Mouse (Mus musculus): ENCODE data around the gene Olfr589. TPM values are rescaled to one million over a fixed set of nuclear protein-coding genes. Genes with fewer than 3 reads are reported as not detected.
"Not testable (repeated sequence)": the region's sequence is repeated elsewhere in the genome, so short reads cannot be mapped to it uniquely, and the experiment has no call there.

The Olfr589 gene
- polyA plus RNA-seq (2015; fragmentation: Nextera tagmentation; extraction: Ambion mirVana) = not detected in 2 replicates

DNA sequence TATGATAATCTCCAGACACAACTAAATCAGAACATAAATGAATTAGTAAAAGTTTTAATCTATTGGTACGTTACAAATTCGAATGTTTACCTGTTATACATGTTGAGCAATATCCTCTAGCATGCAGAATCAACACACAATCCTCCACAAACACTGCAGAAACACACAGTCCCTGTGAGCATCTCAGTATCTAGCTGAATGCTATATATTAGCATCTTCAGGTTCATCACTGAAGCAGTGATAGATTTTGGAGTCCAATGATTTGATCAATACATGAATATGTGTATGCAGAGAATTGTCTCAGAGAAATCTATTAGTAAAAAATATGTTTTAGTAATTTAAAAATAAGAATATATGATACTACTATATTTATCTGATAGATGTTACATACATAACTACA, at the start of gene Olfr589:
TSS of gene Olfr589 (minus strand) at position 101 of the 400 bp plus-strand sequence.
- Histone ChIP-seq H3K4me1 (no peaks in the 10 kb centered on the region), H3K27ac (no peak within 1 kb of the TSS), H3K4me3 (no peak within 1 kb of the TSS), H3K36me3 (ENCODE audit: poor library complexity, severe bottlenecking) (no peaks in the 10 kb centered on the region), H3K9me3 (replicated peaks) (no peaks in the 10 kb centered on the region), H3K9ac (no peak within 1 kb of the TSS), H3K4me2 (no peak within 1 kb of the TSS), H3K27me3 (no peaks in the 10 kb centered on the region)
- no peak for ATAC-seq
- 58% methylated on average over 2 of the region's 2 CpGs for WGBS

DNA sequence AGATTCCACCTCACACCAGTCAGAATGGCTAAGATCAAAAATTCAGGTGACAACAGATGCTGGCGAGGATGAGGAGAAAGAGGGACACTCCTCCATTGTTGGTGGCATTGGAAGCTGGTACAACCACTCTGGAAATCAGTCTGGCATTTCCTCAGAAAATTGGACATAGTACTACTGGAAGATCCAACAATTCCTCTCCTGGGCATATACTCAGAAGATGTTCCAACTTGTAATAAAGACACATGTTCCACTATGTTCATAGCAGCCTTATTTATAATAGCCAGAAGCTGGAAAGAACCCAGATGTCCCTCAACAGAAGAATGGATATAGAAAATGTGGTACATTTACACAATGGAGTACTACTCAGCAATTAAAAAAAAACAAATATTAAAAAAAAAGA, 28.3 kb upstream of the Olfr589 start, which contains the start of gene Olfr592:
TSS of gene Olfr592 (plus strand) at position 301 of the 400 bp plus-strand sequence.
- 63% methylated on average over 1 of the region's 1 CpGs for WGBS
- H3K4me1 ChIP-seq; H3K36me3 ChIP-seq (ENCODE audit: poor library complexity, severe bottlenecking); H3K9me3 ChIP-seq (replicated peaks); H3K9ac ChIP-seq; H3K27me3 ChIP-seq; ATAC-seq; H3K27ac ChIP-seq; H3K4me3 ChIP-seq; H3K4me2 ChIP-seq: not testable (repeated sequence)

DNA sequence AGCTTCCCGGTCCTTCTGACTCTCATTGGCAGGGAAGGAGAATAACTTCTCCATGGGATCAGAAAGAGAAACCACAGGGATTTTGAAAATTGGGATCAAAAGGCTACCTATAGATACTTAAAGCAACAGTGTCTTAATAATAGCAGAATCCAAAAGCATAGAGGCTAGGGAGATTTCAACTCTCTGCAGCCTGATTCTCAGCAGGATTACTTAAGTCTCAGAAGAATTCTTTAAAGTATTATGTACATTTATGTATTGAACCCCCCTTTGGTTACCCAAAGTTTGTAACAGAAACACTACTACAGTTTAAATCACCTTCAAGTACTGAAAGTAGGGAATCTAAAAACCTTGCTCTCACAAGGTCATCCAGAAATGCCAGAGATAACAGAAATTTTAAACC, 22.1 kb upstream of the Olfr589 start, which contains the start of gene Olfr591:
TSS of gene Olfr591 (minus strand) at position 101 of the 400 bp plus-strand sequence.
- H3K4me3 ChIP-seq = no peak within 1 kb of the TSS
- peaks cover 4% of the 10 kb centered on the region for H3K9me3 ChIP-seq (replicated peaks)
- ATAC-seq = no peak
- no peak within 1 kb of the TSS for H3K9ac ChIP-seq
- no peak within 1 kb of the TSS for H3K4me2 ChIP-seq
- no peaks in the 10 kb centered on the region for H3K36me3 ChIP-seq (ENCODE audit: poor library complexity, severe bottlenecking)
- no peaks in the 10 kb centered on the region for H3K27me3 ChIP-seq
- no peak within 1 kb of the TSS for H3K27ac ChIP-seq
- 64% methylated on average over 1 of the region's 1 CpGs for WGBS
- H3K4me1 ChIP-seq = no peaks in the 10 kb centered on the region

DNA sequence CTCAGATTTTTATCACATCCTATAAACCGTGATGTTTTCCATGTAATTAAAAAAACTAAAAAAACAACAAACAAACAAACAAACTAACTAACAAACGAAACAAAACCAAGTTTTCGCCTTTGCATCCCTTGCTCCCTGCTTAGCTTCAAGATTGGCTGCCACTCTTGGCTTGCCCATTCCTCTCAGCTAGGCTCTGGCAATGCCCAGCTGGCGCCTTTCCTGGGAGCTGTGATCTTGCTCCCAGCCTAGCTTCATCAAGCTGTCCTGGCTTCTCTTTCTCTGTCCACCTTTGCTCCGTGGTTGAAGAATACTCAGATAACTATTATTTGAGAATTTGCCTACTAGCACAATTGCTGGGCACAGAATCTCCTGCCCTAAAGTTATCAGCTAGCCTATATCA, 13.5 kb upstream of the Olfr589 start:
- ATAC-seq = no peak
- Histone ChIP-seq H3K4me1 (no peaks in the 10 kb centered on the region), H3K36me3 (ENCODE audit: poor library complexity, severe bottlenecking) (no peaks in the 10 kb centered on the region), H3K9me3 (replicated peaks) (no peaks in the 10 kb centered on the region), H3K4me2 (no peak overlapping the region), H3K4me3 (no peak overlapping the region), H3K9ac (no peak overlapping the region), H3K27ac (no peak overlapping the region), H3K27me3 (no peaks in the 10 kb centered on the region)
- WGBS = 83% methylated on average over 5 of the region's 5 CpGs

DNA sequence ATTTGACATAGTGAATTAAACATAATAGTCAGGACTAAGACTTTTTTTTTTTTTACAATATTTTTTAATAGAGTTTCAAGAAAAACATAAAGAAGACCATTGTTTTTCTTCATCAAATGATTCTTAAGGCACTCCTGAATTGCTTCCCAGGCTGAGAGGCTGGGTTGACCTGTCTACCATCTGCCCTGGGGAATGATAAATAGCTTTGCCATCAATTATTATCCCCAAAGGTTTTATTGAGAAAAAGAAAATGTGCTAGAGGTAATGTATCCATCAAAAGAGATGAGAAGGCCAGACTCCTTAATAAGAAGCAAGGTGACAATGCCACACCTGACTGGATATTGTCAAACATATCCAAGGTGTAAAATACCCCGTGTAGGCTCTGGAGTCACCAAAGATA, 15.6 kb downstream of the Olfr589 start, which contains the start of gene Olfr588-ps1:
TSS of gene Olfr588-ps1 (plus strand) at position 301 of the 400 bp plus-strand sequence.
- Histone ChIP-seq H3K36me3 (ENCODE audit: poor library complexity, severe bottlenecking) (no peaks in the 10 kb centered on the region), H3K4me3 (no peak within 1 kb of the TSS), H3K4me2 (no peak within 1 kb of the TSS), H3K9me3 (replicated peaks) (no peaks in the 10 kb centered on the region), H3K27ac (no peak within 1 kb of the TSS), H3K9ac (no peak within 1 kb of the TSS), H3K27me3 (no peaks in the 10 kb centered on the region), H3K4me1 (no peaks in the 10 kb centered on the region)
- 87% methylated on average over 1 of the region's 1 CpGs for WGBS
- ATAC-seq = no peak

DNA sequence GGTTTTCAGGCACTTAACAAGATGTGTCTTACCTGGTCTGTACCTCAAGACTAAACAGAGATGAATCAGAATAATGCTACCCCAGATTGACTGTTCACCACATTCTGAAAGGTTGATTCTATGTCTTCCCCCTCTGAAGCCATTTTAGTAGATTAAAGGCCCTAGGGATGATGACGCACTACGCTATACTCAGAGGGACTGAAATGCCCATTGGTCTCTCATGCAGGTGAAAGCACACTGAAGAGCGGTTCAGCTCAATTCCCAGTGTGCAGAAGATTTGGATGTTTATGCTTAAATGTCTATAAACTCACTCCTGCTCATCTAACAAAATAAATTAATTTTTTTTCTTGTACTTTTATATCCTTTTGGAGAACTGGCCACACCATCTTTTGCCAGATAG, 30.6 kb downstream of the Olfr589 start, which contains the start of gene Olfr586:
TSS of gene Olfr586 (minus strand) at position 101 of the 400 bp plus-strand sequence.
- 93% methylated on average over 3 of the region's 3 CpGs for WGBS
- Histone ChIP-seq H3K9ac (no peak within 1 kb of the TSS), H3K4me1 (no peaks in the 10 kb centered on the region), H3K4me2 (no peak within 1 kb of the TSS), H3K4me3 (no peak within 1 kb of the TSS), H3K9me3 (replicated peaks) (no peaks in the 10 kb centered on the region), H3K36me3 (ENCODE audit: poor library complexity, severe bottlenecking) (no peaks in the 10 kb centered on the region), H3K27me3 (no peaks in the 10 kb centered on the region), H3K27ac (no peak within 1 kb of the TSS)
- no peak for ATAC-seq

DNA sequence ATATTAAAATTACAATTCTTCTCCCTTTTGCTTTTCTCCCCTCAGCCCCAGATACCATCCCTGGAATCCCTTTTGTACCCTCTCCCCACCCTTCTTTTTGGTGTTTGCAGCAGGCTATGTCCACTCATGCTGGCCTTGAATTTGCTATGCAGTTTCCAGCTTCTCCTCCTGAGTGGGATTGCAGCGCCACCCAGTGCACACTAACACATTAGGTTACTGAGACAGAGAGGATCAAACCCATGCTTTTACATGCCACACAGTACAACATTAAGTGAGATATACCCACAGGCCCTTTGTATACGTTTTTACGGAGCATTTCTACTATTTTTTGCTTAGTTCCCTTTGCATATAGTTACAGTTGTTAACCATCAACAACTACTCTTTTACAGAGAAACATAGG, 36.8 kb downstream of the Olfr589 start:
- H3K4me3 ChIP-seq = no peak overlapping the region
- no peak for ATAC-seq
- no peaks in the 10 kb centered on the region for H3K36me3 ChIP-seq (ENCODE audit: poor library complexity, severe bottlenecking)
- no peak overlapping the region for H3K27ac ChIP-seq
- 53% methylated on average over 3 of the region's 3 CpGs for WGBS
- no peak overlapping the region for H3K9ac ChIP-seq
- H3K9me3 ChIP-seq (replicated peaks) = no peaks in the 10 kb centered on the region
- H3K4me1 ChIP-seq = no peaks in the 10 kb centered on the region
- no peaks in the 10 kb centered on the region for H3K27me3 ChIP-seq
- no peak overlapping the region for H3K4me2 ChIP-seq

Other genes with a start within 250 kb of the Olfr589 start
- gene Olfr571, start 238.8 kb downstream of the Olfr589 start, polyA plus RNA-seq (2015; fragmentation: Nextera tagmentation; extraction: Ambion mirVana) = not detected in 2 replicates
- not detected in 2 replicates for gene Olfr572, start 231.9 kb downstream of the Olfr589 start, polyA plus RNA-seq (2015; fragmentation: Nextera tagmentation; extraction: Ambion mirVana)
- not detected in 2 replicates for gene Olfr573-ps1, start 213.8 kb downstream of the Olfr589 start, polyA plus RNA-seq (2015; fragmentation: Nextera tagmentation; extraction: Ambion mirVana)
- not detected in 2 replicates for gene Olfr574, start 207.9 kb downstream of the Olfr589 start, polyA plus RNA-seq (2015; fragmentation: Nextera tagmentation; extraction: Ambion mirVana)
- gene Olfr575, start 197.6 kb downstream of the Olfr589 start, polyA plus RNA-seq (2015; fragmentation: Nextera tagmentation; extraction: Ambion mirVana) = not detected in 2 replicates
- gene Olfr576, start 193.7 kb downstream of the Olfr589 start, polyA plus RNA-seq (2015; fragmentation: Nextera tagmentation; extraction: Ambion mirVana) = not detected in 2 replicates
- not detected in 2 replicates for gene Olfr577, start 180.4 kb downstream of the Olfr589 start, polyA plus RNA-seq (2015; fragmentation: Nextera tagmentation; extraction: Ambion mirVana)
- gene Olfr578, start 167.0 kb downstream of the Olfr589 start, polyA plus RNA-seq (2015; fragmentation: Nextera tagmentation; extraction: Ambion mirVana) = not detected in 2 replicates
- not detected in 2 replicates for gene Olfr582, start 118.3 kb downstream of the Olfr589 start, polyA plus RNA-seq (2015; fragmentation: Nextera tagmentation; extraction: Ambion mirVana)
- gene Olfr583, start 105.1 kb downstream of the Olfr589 start, polyA plus RNA-seq (2015; fragmentation: Nextera tagmentation; extraction: Ambion mirVana) = not detected in 2 replicates
- gene Olfr584, start 74.5 kb downstream of the Olfr589 start, polyA plus RNA-seq (2015; fragmentation: Nextera tagmentation; extraction: Ambion mirVana) = not detected in 2 replicates
- gene Olfr585, start 58.6 kb downstream of the Olfr589 start, polyA plus RNA-seq (2015; fragmentation: Nextera tagmentation; extraction: Ambion mirVana) = not detected in 2 replicates
- not detected in 2 replicates for gene Olfr586, start 30.7 kb downstream of the Olfr589 start, polyA plus RNA-seq (2015; fragmentation: Nextera tagmentation; extraction: Ambion mirVana)
- gene Olfr588-ps1, start 15.5 kb downstream of the Olfr589 start, polyA plus RNA-seq (2015; fragmentation: Nextera tagmentation; extraction: Ambion mirVana) = not detected in 2 replicates
- not detected in 2 replicates for gene Olfr591, start 22.0 kb upstream of the Olfr589 start, polyA plus RNA-seq (2015; fragmentation: Nextera tagmentation; extraction: Ambion mirVana)
- gene Olfr592, start 28.4 kb upstream of the Olfr589 start, polyA plus RNA-seq (2015; fragmentation: Nextera tagmentation; extraction: Ambion mirVana) = not detected in 2 replicates
- gene Olfr593, start 55.5 kb upstream of the Olfr589 start, polyA plus RNA-seq (2015; fragmentation: Nextera tagmentation; extraction: Ambion mirVana) = not detected in 2 replicates
- not detected in 2 replicates for gene Olfr594, start 60.6 kb upstream of the Olfr589 start, polyA plus RNA-seq (2015; fragmentation: Nextera tagmentation; extraction: Ambion mirVana)
- not detected in 2 replicates for gene Usp17ld, start 96.1 kb upstream of the Olfr589 start, polyA plus RNA-seq (2015; fragmentation: Nextera tagmentation; extraction: Ambion mirVana)
- not detected in 2 replicates for gene Olfr596, start 149.3 kb upstream of the Olfr589 start, polyA plus RNA-seq (2015; fragmentation: Nextera tagmentation; extraction: Ambion mirVana)
- gene Olfr597, start 160.0 kb upstream of the Olfr589 start, polyA plus RNA-seq (2015; fragmentation: Nextera tagmentation; extraction: Ambion mirVana) = not detected in 2 replicates
- gene Olfr598, start 167.2 kb upstream of the Olfr589 start, polyA plus RNA-seq (2015; fragmentation: Nextera tagmentation; extraction: Ambion mirVana) = not detected in 2 replicates
- gene Olfr599, start 179.6 kb upstream of the Olfr589 start, polyA plus RNA-seq (2015; fragmentation: Nextera tagmentation; extraction: Ambion mirVana) = not detected in 2 replicates
- not detected in 2 replicates for gene Olfr600, start 193.3 kb upstream of the Olfr589 start, polyA plus RNA-seq (2015; fragmentation: Nextera tagmentation; extraction: Ambion mirVana)
- gene Olfr601, start 206.3 kb upstream of the Olfr589 start, polyA plus RNA-seq (2015; fragmentation: Nextera tagmentation; extraction: Ambion mirVana) = not detected in 2 replicates
- not detected in 2 replicates for gene Olfr603, start 229.8 kb upstream of the Olfr589 start, polyA plus RNA-seq (2015; fragmentation: Nextera tagmentation; extraction: Ambion mirVana)

Measured in forebrain, embryonic 13.5 days (tissue).